Mouse (Mus musculus) testis, adult 2 months (tissue): Measurements from ENCODE around the gene Gfm2. TPM values are rescaled to one million over a fixed set of nuclear protein-coding genes. Genes with fewer than 3 reads are reported as not detected.

Experiments used
- H3K27ac ChIP-seq: fragments of 200-500 bp; 2 replicates; pipeline ENCODE4 v1.5.1; 2012; ENCODE audit warnings: low read depth, low read length; ENCODE audit not compliant: control insufficient read depth, insufficient read depth
- H3K27me3 ChIP-seq: fragments of 200-500 bp; 2 replicates; pipeline ENCODE4 v1.6.1; 2012; ENCODE audit warnings: mild to moderate bottlenecking, low read length, moderate library complexity; ENCODE audit not compliant: control insufficient read depth, insufficient read depth
- H3K36me3 ChIP-seq: fragments of 200-500 bp; 2 replicates; pipeline ENCODE4 v1.6.1; 2012; ENCODE audit warnings: mild to moderate bottlenecking, low read length; ENCODE audit not compliant: control insufficient read depth, insufficient read depth
- H3K4me1 ChIP-seq: fragments of 200-500 bp; 2 replicates; pipeline ENCODE4 v1.6.1; 2012; ENCODE audit warnings: low read length; ENCODE audit not compliant: control insufficient read depth, insufficient read depth
- H3K4me3 ChIP-seq: fragments of 200-500 bp; 2 replicates; pipeline ENCODE4 v1.5.1; 2012; ENCODE audit warnings: low read depth, mild to moderate bottlenecking, low read length, moderate library complexity, mixed read lengths; ENCODE audit not compliant: control insufficient read depth
- CTCF ChIP-seq: fragments of 200-500 bp; IDR thresholded peaks from 2 replicates; pipeline ENCODE4 v1.5.1; 2012; ENCODE audit warnings: low read depth, mild to moderate bottlenecking, inconsistent platforms, low read length, moderate library complexity; ENCODE audit not compliant: control insufficient read depth, insufficient read depth, insufficient replicate concordance
- POLR2A ChIP-seq: fragments of 200-500 bp; IDR thresholded peaks from 2 replicates; pipeline ENCODE4 v1.6.1; 2012; ENCODE audit warnings: low read depth, mild to moderate bottlenecking, inconsistent platforms, low read length, moderate library complexity; ENCODE audit not compliant: control insufficient read depth
- polyA plus RNA-seq: library from polyadenylated mRNA; depleted of rRNA; stranded (reverse); fragments of >200 nt; gene quantifications from 2 replicates; pipeline ENCODE4 v1.2.3, GENCODE M21; 2012; rRNA removed

The Gfm2 gene
- polyA plus RNA-seq, 1 experiment: 14.2 TPM

DNA sequence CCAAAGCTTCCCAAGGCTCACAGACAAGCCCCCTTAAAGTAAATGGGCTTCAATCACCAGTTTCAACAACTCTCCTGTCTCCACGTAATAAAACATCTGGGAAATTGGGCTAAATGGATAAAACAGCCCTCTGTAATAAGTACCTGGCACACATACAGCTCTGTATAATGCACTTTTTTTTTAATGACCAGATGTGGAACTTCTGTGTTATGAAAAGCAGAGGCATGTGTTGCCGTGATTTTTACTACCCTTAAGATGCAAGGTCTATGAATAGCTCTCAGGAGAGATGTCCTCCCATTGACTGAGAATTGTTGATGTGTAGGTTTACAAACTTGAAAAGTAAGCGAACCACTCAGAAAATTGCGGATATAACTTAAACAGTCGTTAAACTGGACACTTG lies 78.5 kb downstream of the Gfm2 start:
- no peak overlapping the region for H3K27ac ChIP-seq
- TF ChIP-seq CTCF (no peak), POLR2A (no peak)
- H3K36me3 ChIP-seq: no peaks in the 10 kb centered on the region
- H3K27me3 ChIP-seq: no peaks in the 10 kb centered on the region
- no peaks in the 10 kb centered on the region; the same call in 1 of the 2 replicates for H3K4me1 ChIP-seq
- H3K4me3 ChIP-seq: no peak overlapping the region

DNA sequence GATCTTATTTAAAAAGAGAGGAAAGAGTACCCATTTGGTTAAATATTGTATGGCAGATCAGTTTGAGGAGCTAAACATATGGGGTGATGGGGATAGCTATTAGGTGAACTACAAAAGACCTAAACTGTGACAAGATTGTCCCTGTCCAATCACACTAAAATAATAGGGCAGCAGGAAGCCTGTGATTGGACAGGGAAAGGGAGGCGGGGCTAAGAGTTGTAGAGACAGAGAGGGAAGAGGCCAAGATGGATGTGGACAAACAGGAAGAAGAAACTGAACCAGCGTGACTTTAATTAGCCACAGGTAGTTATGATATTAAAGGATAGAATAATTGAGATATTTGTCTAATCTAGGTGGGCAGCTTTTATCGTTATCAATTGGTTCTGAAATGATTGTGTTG lies 82.3 kb downstream of the Gfm2 start:
- no peaks in the 10 kb centered on the region for H3K36me3 ChIP-seq
- no peak overlapping the region for H3K27ac ChIP-seq
- no peaks in the 10 kb centered on the region for H3K27me3 ChIP-seq
- no peak overlapping the region for H3K4me3 ChIP-seq
- TF ChIP-seq CTCF: no peak
- TF ChIP-seq POLR2A: no peak
- H3K4me1 ChIP-seq: peaks cover 4% of the 10 kb centered on the region

DNA sequence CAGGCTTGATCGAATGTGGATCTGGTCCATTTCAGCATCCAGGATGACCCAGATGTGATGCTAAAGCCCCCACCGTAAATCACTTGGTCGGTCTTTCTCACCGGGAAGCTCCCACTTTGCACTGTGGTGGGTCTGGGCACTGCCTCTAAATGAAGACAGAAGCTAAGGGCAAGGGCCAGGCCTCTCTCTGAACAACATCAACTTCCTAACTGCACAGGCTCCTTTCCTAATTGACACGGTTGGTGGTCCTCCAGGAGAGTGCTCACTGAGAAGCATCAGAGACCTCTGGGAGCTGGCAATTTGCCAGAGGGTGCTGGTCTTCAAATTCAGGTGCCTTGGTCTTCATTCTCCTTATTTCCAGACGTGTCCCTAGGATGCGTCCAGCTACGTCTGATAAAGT lies 86.1 kb downstream of the Gfm2 start:
- H3K27ac ChIP-seq: no peak overlapping the region
- no peak overlapping the region for H3K4me3 ChIP-seq
- H3K4me1 ChIP-seq: peaks cover 4% of the 10 kb centered on the region
- no peak for TF ChIP-seq CTCF
- no peak for TF ChIP-seq POLR2A
- H3K36me3 ChIP-seq: no peaks in the 10 kb centered on the region
- H3K27me3 ChIP-seq: no peaks in the 10 kb centered on the region

DNA sequence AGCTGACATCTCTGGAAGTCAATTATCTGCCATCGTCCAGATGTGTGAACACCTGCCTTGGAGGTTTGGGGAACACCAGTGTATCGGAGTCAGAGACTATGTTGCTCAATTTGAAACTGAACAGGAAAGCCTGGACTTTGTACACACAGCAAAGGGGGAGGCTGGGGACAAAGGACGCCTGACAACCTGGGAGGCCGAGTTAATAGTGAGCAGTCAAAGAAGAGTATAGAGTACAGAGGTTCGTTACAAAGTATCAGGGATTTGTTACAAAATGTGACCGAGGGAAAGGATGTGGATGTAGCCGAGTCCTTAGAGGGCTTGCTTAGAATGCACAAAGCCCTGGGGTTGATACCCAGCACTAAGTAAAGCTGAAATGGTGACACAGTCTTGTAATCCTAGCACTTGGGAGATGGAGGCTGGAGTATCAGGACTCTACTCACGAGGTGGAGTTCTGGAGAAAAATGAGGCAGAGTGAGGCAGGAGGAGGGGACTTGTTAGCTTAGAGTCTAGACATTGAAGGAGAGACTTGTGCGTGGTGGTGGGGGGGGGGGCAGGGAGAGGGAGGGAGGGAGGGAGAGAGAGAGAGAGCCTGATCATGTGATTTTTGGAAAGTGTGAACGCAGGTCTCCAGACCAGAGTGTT lies 86.7 kb downstream of the Gfm2 start:
- TF ChIP-seq POLR2A: no peak
- no peak for TF ChIP-seq CTCF
- Histone ChIP-seq H3K27me3 (no peaks in the 10 kb centered on the region), H3K36me3 (no peaks in the 10 kb centered on the region), H3K4me1 (peaks cover 4% of the 10 kb centered on the region), H3K27ac (no peak overlapping the region), H3K4me3 (peak overlapping the region; percentile 59)

DNA sequence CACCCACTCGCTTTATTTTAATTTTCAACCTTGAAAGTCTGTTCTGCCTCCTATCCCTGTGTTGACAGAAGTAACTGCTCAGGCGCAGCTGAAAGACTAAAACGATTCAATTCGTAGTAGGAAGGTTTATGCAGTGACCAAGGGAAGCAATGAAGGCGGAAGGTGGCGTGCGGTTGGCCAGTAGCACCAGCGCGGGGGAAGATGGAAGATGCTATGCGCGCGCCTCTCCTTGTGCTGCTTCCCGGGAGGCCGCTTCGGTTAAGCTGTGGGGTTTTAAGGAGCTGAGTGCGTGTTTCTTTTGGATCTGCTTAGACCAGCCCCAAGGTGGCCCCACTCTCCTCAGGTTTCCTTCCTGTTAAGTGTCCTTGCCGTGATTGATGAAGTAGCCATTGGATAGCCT lies 87.4 kb downstream of the Gfm2 start:
- Histone ChIP-seq H3K27ac (no peak overlapping the region), H3K36me3 (no peaks in the 10 kb centered on the region), H3K4me3 (peak overlapping the region; percentile 59), H3K4me1 (peaks cover 4% of the 10 kb centered on the region), H3K27me3 (no peaks in the 10 kb centered on the region)
- TF ChIP-seq POLR2A (peak; percentile 25; the same call in 1 of the 2 replicates), CTCF (no peak)

DNA sequence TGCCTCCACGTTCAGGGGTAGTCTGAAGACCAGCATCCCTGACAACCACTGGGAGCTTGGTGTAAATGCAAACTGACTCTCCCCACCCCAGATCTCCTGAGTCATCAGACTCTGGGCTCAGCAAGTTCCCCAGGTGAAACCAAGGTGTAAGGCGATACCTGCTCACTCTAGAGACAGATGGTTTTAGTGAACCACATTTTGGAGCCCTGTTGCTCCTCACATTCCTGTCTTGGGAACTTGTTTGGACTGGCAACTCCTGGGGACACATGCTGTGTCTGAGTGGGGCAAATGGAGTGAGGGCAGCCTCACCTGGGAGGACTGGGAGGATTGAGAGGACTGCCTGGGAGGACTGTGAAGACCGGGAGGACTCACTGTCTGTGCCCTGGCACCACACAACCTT lies 90.1 kb downstream of the Gfm2 start:
- H3K27ac ChIP-seq: no peak overlapping the region
- H3K4me1 ChIP-seq: peaks cover 4% of the 10 kb centered on the region
- no peaks in the 10 kb centered on the region for H3K36me3 ChIP-seq
- peak overlapping the region; percentile 66 for H3K4me3 ChIP-seq
- H3K27me3 ChIP-seq: no peaks in the 10 kb centered on the region
- no peak for TF ChIP-seq CTCF
- 0 out of 2 replicates have a peak, but pooled peaks have one; percentile 31 for TF ChIP-seq POLR2A

DNA sequence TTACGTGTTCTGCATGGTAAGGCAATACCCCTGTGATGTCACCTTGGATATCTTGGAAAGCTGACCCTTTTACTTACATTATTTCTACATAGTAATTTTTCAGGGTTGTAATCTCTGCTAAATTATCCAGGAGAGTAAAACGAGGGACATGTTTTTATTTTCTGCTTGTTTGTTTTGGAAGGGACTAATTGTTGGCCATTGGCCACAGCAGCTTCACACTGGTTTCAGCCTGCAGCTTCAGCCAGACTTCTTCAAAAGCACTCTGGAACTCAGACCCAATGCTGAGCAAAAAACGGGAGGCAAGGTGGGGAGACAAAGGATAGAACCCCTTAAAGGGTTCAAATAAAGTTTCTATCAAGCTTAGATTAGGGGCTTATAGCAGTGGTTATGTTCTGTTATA lies 92.4 kb downstream of the Gfm2 start:
- Histone ChIP-seq H3K27me3 (no peaks in the 10 kb centered on the region), H3K4me3 (no peak overlapping the region), H3K36me3 (no peaks in the 10 kb centered on the region), H3K27ac (no peak overlapping the region), H3K4me1 (peaks cover 4% of the 10 kb centered on the region; the same call in 1 of the 2 replicates)
- TF ChIP-seq CTCF: no peak
- no peak for TF ChIP-seq POLR2A

Other genes starting within 250 kb of the Gfm2 start
- gene Gcnt4, start 213.2 kb upstream of the Gfm2 start, polyA plus RNA-seq: 0.90 and 1.4 TPM in 2 replicates
- 2,075 and 2,753 TPM in 2 replicates for gene 1700029F12Rik, start 103.6 kb upstream of the Gfm2 start, polyA plus RNA-seq
- 4.1 and 4.4 TPM in 2 replicates for gene Fam169a, start 70.7 kb upstream of the Gfm2 start, polyA plus RNA-seq
- gene Gm6169, start 38.7 kb upstream of the Gfm2 start, polyA plus RNA-seq: not detected in 2 replicates
- 26.9 and 28.4 TPM in 2 replicates for gene Nsa2, start within 50 bp of the Gfm2 start, polyA plus RNA-seq
- gene Hexb, start 60.4 kb downstream of the Gfm2 start, polyA plus RNA-seq: 3.7 and 6.3 TPM in 2 replicates
- gene Enc1, start 103.2 kb downstream of the Gfm2 start, polyA plus RNA-seq: 6.0 and 8.5 TPM in 2 replicates